ENCODE assay signal across 34 mouse cellular contexts in the genomic region with DNA sequence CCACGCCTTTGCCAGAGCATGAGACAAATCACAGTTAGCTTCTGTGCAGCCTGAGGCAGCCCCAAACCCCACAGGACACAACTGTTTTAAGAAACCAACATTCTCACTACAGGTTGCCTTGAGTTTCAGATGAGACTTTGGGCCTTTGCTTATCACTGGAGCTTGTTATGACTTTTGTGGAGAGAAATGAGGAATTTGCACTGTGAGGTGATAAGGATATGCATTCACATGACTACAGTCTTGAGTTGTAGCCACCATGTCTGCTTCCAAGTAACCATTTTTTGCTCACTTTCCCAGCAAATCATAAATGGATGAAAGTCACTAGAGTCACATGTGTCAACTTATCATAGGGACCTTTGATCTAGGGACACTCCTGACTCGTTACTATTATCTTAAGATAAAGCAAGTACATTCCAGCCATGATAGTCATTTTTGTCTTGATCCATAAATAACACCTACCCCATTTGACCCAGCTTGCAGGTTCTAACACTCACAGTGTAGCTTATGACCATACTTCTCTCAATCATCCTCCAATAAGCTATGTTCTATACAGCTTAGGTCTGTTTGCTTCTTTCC. TPM values are rescaled to one million over a fixed set of nuclear protein-coding genes. Genes with fewer than 3 reads are reported as not detected.
DNase-seq lines count a peak whose midpoint lies in the region; ATAC-seq and TF ChIP-seq lines count a peak whose summit lies in the region.
"Had no signal": no experiment of that assay in that cellular context is flagged by ENCODE, and none has a peak within 500 bp of the region (broad histone marks: within the 10 kb centered on the region; RNA-seq: fewer than 3 reads in every experiment).

No protein-coding gene starts in this region.

- TF ChIP-seq RAD21 in MEL (IDR thresholded peaks at IDR 0.05; ENCODE audit: low read depth, low read length): no peak

- H3K27me3 ChIP-seq in liver, embryonic 13.5 days: no peaks in the 10 kb centered on the region
- no peaks in the 10 kb centered on the region for H3K27me3 ChIP-seq in liver, embryonic 11.5 days (replicated peaks; ENCODE audit: control insufficient read depth, insufficient read depth, low read length)
- no peaks in the 10 kb centered on the region for H3K27me3 ChIP-seq in MEL (ENCODE audit: control insufficient read depth in 1 of 2, insufficient read depth in 2 of 2, low read length in 2 of 2)
- H3K27me3 ChIP-seq in intestine, embryonic 15.5 days (replicated peaks): no peaks in the 10 kb centered on the region
- no peaks in the 10 kb centered on the region for H3K27me3 ChIP-seq in small intestine, adult 2 months (ENCODE audit: control insufficient read depth, insufficient read depth, low read length)
- H3K27me3 ChIP-seq: CH12.LX; heart, embryonic 12.5 days; heart, embryonic 15.5 days; Patski had no signal

- peaks cover 7% of the 10 kb centered on the region for H3K36me3 ChIP-seq in liver, embryonic 13.5 days
- peaks cover under 1% of the 10 kb centered on the region; the same call in 1 of the 2 replicates for H3K36me3 ChIP-seq in liver, embryonic 11.5 days (ENCODE audit: control insufficient read depth, insufficient read depth, low read length)
- H3K36me3 ChIP-seq in MEL (ENCODE audit: control insufficient read depth in 1 of 2, insufficient read depth in 2 of 2, low read length in 2 of 2): peaks cover 0 to 64% of the 10 kb centered on the region in 2 experiments; a peak in 2 of 4 replicates
- no peaks in the 10 kb centered on the region for H3K36me3 ChIP-seq in intestine, embryonic 15.5 days
- peaks cover 1% of the 10 kb centered on the region for H3K36me3 ChIP-seq in small intestine, adult 2 months (ENCODE audit: control insufficient read depth, insufficient read depth, low read length)

- H3K9ac ChIP-seq in liver, embryonic 13.5 days: no peak overlapping the region
- H3K9ac ChIP-seq in liver, embryonic 11.5 days (ENCODE audit: low read depth, low read length): no peak overlapping the region
- H3K9ac ChIP-seq in MEL (ENCODE audit: control insufficient read depth, low read depth, low read length, poor library complexity, severe bottlenecking): no peak overlapping the region
- no peak overlapping the region for H3K9ac ChIP-seq in intestine, embryonic 15.5 days
- H3K9ac ChIP-seq: forebrain, postnatal 0 days; heart, embryonic 12.5 days; heart, embryonic 15.5 days; hindbrain, embryonic 14.5 days had no signal

- peaks cover 15% of the 10 kb centered on the region for H3K79me2 ChIP-seq in MEL (ENCODE audit: control insufficient read depth, insufficient read depth, low read length, poor library complexity)

- H3K4me3 ChIP-seq in liver, embryonic 13.5 days (replicated peaks): no peak overlapping the region
- no peak overlapping the region for H3K4me3 ChIP-seq in liver, embryonic 11.5 days (ENCODE audit: low read depth, low read length)
- no peak overlapping the region for H3K4me3 ChIP-seq in MEL (ENCODE audit: control insufficient read depth in 1 of 2, insufficient read depth in 1 of 2, low read depth in 2 of 2, low read length in 2 of 2)
- no peak overlapping the region for H3K4me3 ChIP-seq in intestine, embryonic 15.5 days (replicated peaks)
- H3K4me3 ChIP-seq in small intestine, adult 2 months (ENCODE audit: low read depth, low read length): no peak overlapping the region
- H3K4me3 ChIP-seq: gastrocnemius, adult 2 months; heart, embryonic 12.5 days; heart, embryonic 15.5 days had no signal

- no peaks in the 10 kb centered on the region for H3K9me3 ChIP-seq in liver, embryonic 13.5 days (replicated peaks)
- no peaks in the 10 kb centered on the region for H3K9me3 ChIP-seq in liver, embryonic 11.5 days (ENCODE audit: control insufficient read depth, low read length)
- no peaks in the 10 kb centered on the region for H3K9me3 ChIP-seq in MEL (replicated peaks; ENCODE audit: insufficient read depth, low read length)
- no peaks in the 10 kb centered on the region for H3K9me3 ChIP-seq in intestine, embryonic 15.5 days
- H3K9me3 ChIP-seq: heart, embryonic 12.5 days; heart, embryonic 15.5 days had no signal

- DNase-seq in liver, embryonic 13.5 days: no peak
- no peak for DNase-seq in liver, embryonic 11.5 days (ENCODE audit: low spot score)
- DNase-seq in MEL (ENCODE audit: low read depth, low spot score): peak; percentile 66
- no peak for DNase-seq in lung, adult 18-20 months
- DNase-seq: adrenal gland, postnatal 10 days; adrenal gland, postnatal 36 days; B cell, adult 2 months; cerebellum, adult 18-20 months; cerebellum, adult 9-10 months; cerebellum, postnatal 14 days; forebrain, postnatal 0 days; gastrocnemius, adult 2 months; gastrocnemius, postnatal 14 days; heart, adult 11 months; heart, postnatal 10 days; heart, postnatal 4 days had no signal

- TF ChIP-seq CTCF in MEL (IDR thresholded peaks at IDR 0.05 in 2 of 3, conservative IDR thresholded peaks at IDR 0.05 in 1 of 3; ENCODE audit: control insufficient read depth in 1 of 3, insufficient read depth in 1 of 3, low read depth in 2 of 3, low read length in 3 of 3, poor library complexity in 1 of 3, severe bottlenecking in 1 of 3): no peak
- TF ChIP-seq CTCF in small intestine, adult 2 months (IDR thresholded peaks at IDR 0.05; ENCODE audit: extremely low read depth, insufficient read length, insufficient replicate concordance, low read depth, low read length): no peak

- TF ChIP-seq EP300 in MEL (IDR thresholded peaks at IDR 0.05; ENCODE audit: low read depth in 1 of 2, low read length in 2 of 2): peak; percentile 63 to 71; a peak in 3 of 4 replicates

- H3K4me2 ChIP-seq in liver, embryonic 13.5 days: no peak overlapping the region
- no peak overlapping the region for H3K4me2 ChIP-seq in liver, embryonic 11.5 days
- no peak overlapping the region for H3K4me2 ChIP-seq in intestine, embryonic 15.5 days (replicated peaks)
- H3K4me2 ChIP-seq: heart, embryonic 12.5 days; heart, embryonic 15.5 days; hindbrain, embryonic 14.5 days had no signal

- WGBS in liver, embryonic 13.5 days (ENCODE audit: insufficient replicate concordance): 45% methylated on average over 2 of the region's 2 CpGs
- WGBS in liver, embryonic 11.5 days: 73% methylated on average over 2 of the region's 2 CpGs
- whole genome bisulfite sequencing in intestine, embryonic 15.5 days: 72% methylated on average over 2 of the region's 2 CpGs
- WGBS in small intestine, adult 2 months: 51% methylated on average over 2 of the region's 2 CpGs

- peaks cover 85% of the 10 kb centered on the region for H3K4me1 ChIP-seq in liver, embryonic 13.5 days (replicated peaks)
- peaks cover 30% of the 10 kb centered on the region for H3K4me1 ChIP-seq in liver, embryonic 11.5 days (replicated peaks; ENCODE audit: control insufficient read depth, insufficient read depth, low read length)
- H3K4me1 ChIP-seq in MEL (ENCODE audit: control insufficient read depth in 1 of 2, insufficient read depth in 2 of 2, low read length in 2 of 2): peaks cover 43 to 54% of the 10 kb centered on the region in 2 experiments
- no peaks in the 10 kb centered on the region for H3K4me1 ChIP-seq in intestine, embryonic 15.5 days (replicated peaks)
- H3K4me1 ChIP-seq in small intestine, adult 2 months (ENCODE audit: control insufficient read depth, insufficient read depth, insufficient read length, low read length): peaks cover 24% of the 10 kb centered on the region

- no peak for ATAC-seq in liver, embryonic 13.5 days (ENCODE audit: low read depth)
- no peak for ATAC-seq in liver, embryonic 11.5 days (replicated peaks; ENCODE audit: low FRiP score)
- peak; percentile 89 for ATAC-seq in intestine, embryonic 15.5 days
- no peak for ATAC-seq in megakaryocyte, adult 5-6 weeks (ENCODE audit: poor library complexity, severe bottlenecking)
- ATAC-seq: forebrain, embryonic 14.5 days; forebrain, postnatal 0 days; hindbrain, postnatal 0 days; Patski had no signal

- peak overlapping the region; percentile 95; the same call in 1 of the 2 replicates for H3K27ac ChIP-seq in liver, embryonic 13.5 days
- H3K27ac ChIP-seq in liver, embryonic 11.5 days (ENCODE audit: low read depth, low read length): no peak overlapping the region
- peak overlapping the region; percentile 27 for H3K27ac ChIP-seq in MEL (ENCODE audit: control insufficient read depth, low read depth, low read length)
- peak overlapping the region; percentile 79 for H3K27ac ChIP-seq in intestine, embryonic 15.5 days
- peak overlapping the region; percentile 83 for H3K27ac ChIP-seq in small intestine, adult 2 months (ENCODE audit: insufficient read depth, low read depth, low read length)
- H3K27ac ChIP-seq: heart, embryonic 15.5 days; hindbrain, embryonic 14.5 days; hindbrain, postnatal 0 days had no signal

- no peak for TF ChIP-seq POLR2A in MEL (IDR thresholded peaks at IDR 0.05; ENCODE audit: control insufficient read depth in 1 of 2, insufficient read depth in 1 of 2, low read depth in 1 of 2, low read length in 2 of 2, poor library complexity in 1 of 2)
- no peak for TF ChIP-seq POLR2A in small intestine, adult 2 months (IDR thresholded peaks at IDR 0.05; ENCODE audit: low read depth, low read length)

RNA-seq across cellular contexts. Expression of a gene that starts 15.9 kb away (rescaled TPM):
- polyA plus RNA-seq in liver, embryonic 13.5 days (2015; fragmentation: Nextera tagmentation; extraction: Ambion mirVana): 38.6 and 42.0 TPM in 2 replicates
- polyA plus RNA-seq in liver, embryonic 11.5 days (2014; fragmentation: Nextera tagmentation; extraction: Ambion mirVana): 37.0 and 42.8 TPM in 2 replicates
- 32.3 and 36.9 TPM in 2 replicates for total RNA-seq in MEL (2012; rRNA removed)
- 10 to 100 TPM in 1 of 2 experiments, not detected in 1; 53.7 TPM for polyA plus RNA-seq in MEL (2012; ENCODE audit: insufficient read depth in 1 of 2, insufficient read length in 2 of 2, low read depth in 1 of 2, low replicate concordance in 2 of 2, missing spikeins in 1 of 2)
- 63.5 and 65.5 TPM in 2 replicates for polyA plus RNA-seq in intestine, embryonic 15.5 days (2015; fragmentation: Nextera tagmentation; extraction: Ambion mirVana)
- 55.4 and 115 TPM in 2 replicates for polyA plus RNA-seq in small intestine, adult 2 months (2012; rRNA removed)
- total RNA-seq in megakaryocyte, adult 5-6 weeks (2015): 32.5 and 38.2 TPM in 2 replicates
- 43.9 and 59.9 TPM in 2 replicates for total RNA-seq in megakaryocyte, adult 5-6 weeks (2017)

RNA-seq across cellular contexts. Expression of a gene that starts 27.1 kb away (rescaled TPM):
- 7.2 and 7.3 TPM in 2 replicates for polyA plus RNA-seq in liver, embryonic 13.5 days (2015; fragmentation: Nextera tagmentation; extraction: Ambion mirVana)
- 13.8 and 15.1 TPM in 2 replicates for polyA plus RNA-seq in liver, embryonic 11.5 days (2014; fragmentation: Nextera tagmentation; extraction: Ambion mirVana)
- total RNA-seq in MEL (2012; rRNA removed): 13.0 and 14.7 TPM in 2 replicates
- 100 to 1,000 TPM in 1 of 2 experiments, 10 to 100 TPM in 1; 23.7 to 239 TPM for polyA plus RNA-seq in MEL (2012; ENCODE audit: insufficient read depth in 1 of 2, insufficient read length in 2 of 2, low read depth in 1 of 2, low replicate concordance in 2 of 2, missing spikeins in 1 of 2)
- 36.7 and 38.6 TPM in 2 replicates for polyA plus RNA-seq in intestine, embryonic 15.5 days (2015; fragmentation: Nextera tagmentation; extraction: Ambion mirVana)
- 1.3 and 1.4 TPM in 2 replicates for polyA plus RNA-seq in small intestine, adult 2 months (2012; rRNA removed)
- total RNA-seq in megakaryocyte, adult 5-6 weeks (2015): 25.3 and 25.4 TPM in 2 replicates
- total RNA-seq in megakaryocyte, adult 5-6 weeks (2017): 26.2 and 30.9 TPM in 2 replicates
- total RNA-seq: CH12.LX had no signal

RNA-seq across cellular contexts. Expression of a gene that starts 41.0 kb away (rescaled TPM):
- 0.65 and 0.71 TPM in 2 replicates for polyA plus RNA-seq in liver, embryonic 13.5 days (2015; fragmentation: Nextera tagmentation; extraction: Ambion mirVana)
- polyA plus RNA-seq in liver, embryonic 11.5 days (2014; fragmentation: Nextera tagmentation; extraction: Ambion mirVana): 1.3 TPM in 2 replicates
- 3.3 and 4.6 TPM in 2 replicates for total RNA-seq in MEL (2012; rRNA removed)
- 10 to 100 TPM in 1 of 2 experiments, not detected in 1; 14.5 TPM for polyA plus RNA-seq in MEL (2012; ENCODE audit: insufficient read depth in 1 of 2, insufficient read length in 2 of 2, low read depth in 1 of 2, low replicate concordance in 2 of 2, missing spikeins in 1 of 2)
- polyA plus RNA-seq in intestine, embryonic 15.5 days (2015; fragmentation: Nextera tagmentation; extraction: Ambion mirVana): 97.1 and 104 TPM in 2 replicates
- 102 and 424 TPM in 2 replicates for polyA plus RNA-seq in small intestine, adult 2 months (2012; rRNA removed)
- total RNA-seq in megakaryocyte, adult 5-6 weeks (2015): not detected in 2 replicates
- 0.94 TPM in 1 of 2 replicates, not detected in the other for total RNA-seq in megakaryocyte, adult 5-6 weeks (2017)
- total RNA-seq: adrenal gland, adult 18-20 months; adrenal gland, postnatal 10 days; forebrain, postnatal 0 days; gastrocnemius, adult 2 months; gastrocnemius, postnatal 14 days; gastrocnemius, postnatal 4 days; hindbrain, postnatal 0 days had no signal
- polyA plus RNA-seq: frontal cortex, adult 2 months; G1E; hindbrain, postnatal 0 days had no signal

RNA-seq across cellular contexts. Expression of a gene that starts 46.3 kb away (rescaled TPM):
- polyA plus RNA-seq in liver, embryonic 13.5 days (2015; fragmentation: Nextera tagmentation; extraction: Ambion mirVana): not detected in 2 replicates
- polyA plus RNA-seq in liver, embryonic 11.5 days (2014; fragmentation: Nextera tagmentation; extraction: Ambion mirVana): not detected in 2 replicates
- total RNA-seq in MEL (2012; rRNA removed): not detected in 2 replicates
- under 1 TPM in 1 of 2 experiments, not detected in 1; 0.06 TPM for polyA plus RNA-seq in MEL (2012; ENCODE audit: insufficient read depth in 1 of 2, insufficient read length in 2 of 2, low read depth in 1 of 2, low replicate concordance in 2 of 2, missing spikeins in 1 of 2)
- polyA plus RNA-seq in intestine, embryonic 15.5 days (2015; fragmentation: Nextera tagmentation; extraction: Ambion mirVana): not detected in 2 replicates
- polyA plus RNA-seq in small intestine, adult 2 months (2012; rRNA removed): 0.17 and 0.35 TPM in 2 replicates
- total RNA-seq in megakaryocyte, adult 5-6 weeks (2015): not detected in 2 replicates
- not detected in 2 replicates for total RNA-seq in megakaryocyte, adult 5-6 weeks (2017)
- total RNA-seq: gastrocnemius, adult 2 months; gastrocnemius, postnatal 14 days; gastrocnemius, postnatal 4 days; heart, postnatal 10 days; heart, postnatal 4 days; hindbrain, postnatal 0 days had no signal
- polyA plus RNA-seq: forebrain, embryonic 11.5 days; forebrain, embryonic 14.5 days; forebrain, postnatal 0 days; frontal cortex, adult 2 months; G1E; heart, embryonic 12.5 days; heart, embryonic 15.5 days; hindbrain, embryonic 11.5 days; hindbrain, embryonic 14.5 days; hindbrain, postnatal 0 days; Patski had no signal

RNA-seq across cellular contexts. Expression of a gene that starts 49.4 kb away (rescaled TPM):
- not detected in 2 replicates for polyA plus RNA-seq in liver, embryonic 13.5 days (2015; fragmentation: Nextera tagmentation; extraction: Ambion mirVana)
- polyA plus RNA-seq in liver, embryonic 11.5 days (2014; fragmentation: Nextera tagmentation; extraction: Ambion mirVana): not detected in 2 replicates
- 0.58 TPM in 1 of 2 replicates, not detected in the other for total RNA-seq in MEL (2012; rRNA removed)
- 1 to 10 TPM in 1 of 2 experiments, not detected in 1; 1.4 TPM for polyA plus RNA-seq in MEL (2012; ENCODE audit: insufficient read depth in 1 of 2, insufficient read length in 2 of 2, low read depth in 1 of 2, low replicate concordance in 2 of 2, missing spikeins in 1 of 2)
- 1.1 and 1.2 TPM in 2 replicates for polyA plus RNA-seq in intestine, embryonic 15.5 days (2015; fragmentation: Nextera tagmentation; extraction: Ambion mirVana)
- polyA plus RNA-seq in small intestine, adult 2 months (2012; rRNA removed): 0.18 and 0.42 TPM in 2 replicates
- 0.33 TPM in 1 of 2 replicates, not detected in the other for total RNA-seq in megakaryocyte, adult 5-6 weeks (2015)
- total RNA-seq in megakaryocyte, adult 5-6 weeks (2017): not detected in 2 replicates
- total RNA-seq: adrenal gland, adult 18-20 months; adrenal gland, postnatal 10 days; adrenal gland, postnatal 36 days; CH12.LX; forebrain, postnatal 0 days; G1E; gastrocnemius, adult 2 months; gastrocnemius, postnatal 14 days; gastrocnemius, postnatal 4 days; heart, postnatal 10 days; hindbrain, postnatal 0 days had no signal
- polyA plus RNA-seq: embryonic facial prominence, embryonic 11.5 days; embryonic facial prominence, embryonic 14.5 days; forebrain, embryonic 11.5 days; forebrain, embryonic 14.5 days; forebrain, postnatal 0 days; frontal cortex, adult 2 months; G1E; heart, embryonic 12.5 days; heart, embryonic 15.5 days; hindbrain, embryonic 11.5 days; hindbrain, embryonic 14.5 days; Patski had no signal
